Mouse (Mus musculus) left cerebral cortex, postnatal 4 days (tissue): ENCODE data around the gene Cbs. TPM values are rescaled to one million over a fixed set of nuclear protein-coding genes. Genes with fewer than 3 reads are reported as not detected.
"Not testable (repeated sequence)": the region's sequence is repeated elsewhere in the genome, so short reads cannot be mapped to it uniquely, and the experiment has no call there.

Experiments used
- DNase-seq: peaks from one replicate; pipeline ENCODE4 v3.0.0-alpha.2; 2022
- intact Hi-C: fragments of 180-260 bp; cut with DNase I; formaldehyde crosslinking; loops from one replicate; pipeline ENCODE4 v1.15.1; 2025
- total RNA-seq, 2 experiments: library from RNA; stranded (reverse); gene quantifications; 2 replicates each; pipeline ENCODE4 v1.2.3; 2021

Gene Cbs
- total RNA-seq, 2 experiments from 2014 or later = 37.3 to 44.2 TPM

DNA sequence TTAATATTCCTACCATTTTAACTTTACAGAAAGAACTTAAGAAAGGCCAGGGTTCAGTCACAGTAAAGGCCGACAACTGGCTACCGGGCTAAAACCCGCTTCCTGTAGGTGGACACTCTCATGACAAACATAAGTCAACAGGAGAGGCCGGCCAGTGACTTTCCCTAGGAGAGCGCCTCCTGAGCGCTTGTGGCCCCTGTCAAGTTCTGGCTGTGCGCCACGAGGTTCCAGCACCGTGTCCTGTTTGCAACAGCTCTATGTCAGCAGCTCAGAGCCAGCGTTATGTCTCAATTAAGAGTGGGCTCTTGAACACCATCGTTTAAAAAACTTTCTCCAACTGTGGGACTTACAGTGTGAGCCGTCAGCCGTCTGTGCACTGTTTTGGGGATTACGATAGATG is 15.1 kb upstream of the Cbs start:
- intact Hi-C loops = loop anchor here (10.0 kb wide), 1 partner anchor 127 kb away; the partner anchor contains the start of gene Ndufv3
- no peak for DNase-seq

DNA sequence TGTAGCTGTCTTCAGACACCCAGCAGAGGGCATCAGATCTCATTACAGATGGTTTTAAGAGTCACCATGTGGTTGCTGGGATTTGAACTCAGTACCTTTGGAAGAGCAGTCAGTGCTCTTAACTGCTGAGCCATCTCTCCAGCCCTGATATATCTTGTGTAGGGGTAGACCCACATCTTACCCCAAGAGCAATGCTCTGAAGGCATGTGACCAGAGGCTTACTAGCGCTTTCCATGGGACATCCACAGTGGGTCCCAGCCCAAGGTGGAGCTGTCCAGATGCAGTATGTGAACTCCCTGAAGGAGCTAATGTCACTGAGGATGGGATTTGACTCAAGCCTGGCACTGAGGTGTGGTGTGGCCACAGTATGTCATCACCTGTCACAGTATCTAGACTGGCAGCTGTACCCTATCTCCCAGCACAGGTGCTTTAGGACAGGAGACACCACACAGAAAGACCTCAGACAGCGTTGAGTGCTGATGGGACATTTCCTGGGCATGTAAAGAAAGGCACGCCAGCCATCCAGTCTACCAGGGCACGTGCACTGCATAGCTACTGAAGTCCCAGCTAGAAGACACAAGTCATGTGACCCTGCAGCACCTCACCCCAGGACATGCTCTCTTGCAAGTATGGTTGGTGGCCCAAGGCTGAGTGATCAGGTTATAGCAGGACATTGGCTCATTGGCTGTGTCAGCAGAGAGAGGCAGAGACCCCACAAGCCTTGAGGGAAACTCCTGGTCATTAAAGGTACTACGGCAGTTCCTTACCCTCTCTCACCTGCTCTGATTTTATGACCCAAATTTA is 9.4 kb upstream of the Cbs start:
- intact Hi-C loops = no loop called here

DNA sequence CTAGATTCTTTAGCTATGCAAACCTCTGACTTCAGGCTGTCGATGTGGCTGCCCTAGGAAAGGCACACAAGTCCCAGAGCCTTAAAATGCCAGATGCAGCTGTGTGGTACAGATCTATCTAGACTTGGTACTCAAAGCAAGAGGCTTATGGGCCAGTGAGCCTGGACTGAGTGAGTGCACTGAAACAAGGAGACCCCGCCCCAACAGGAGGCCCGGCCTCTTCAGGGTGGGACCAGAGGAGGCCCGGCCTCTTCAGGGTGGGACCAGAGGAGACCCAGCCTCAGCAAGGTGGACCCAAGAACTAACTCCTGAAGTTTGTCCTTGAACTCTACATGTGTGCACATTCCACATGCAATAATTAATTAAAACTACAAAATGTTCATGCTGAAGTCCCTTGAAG is 5.9 kb upstream of the Cbs start:
- no peak for DNase-seq
- intact Hi-C loops = no loop called here

More for the DNA sequence above, 9.4 kb upstream of the Cbs start:
- DNase-seq = no peak

DNA sequence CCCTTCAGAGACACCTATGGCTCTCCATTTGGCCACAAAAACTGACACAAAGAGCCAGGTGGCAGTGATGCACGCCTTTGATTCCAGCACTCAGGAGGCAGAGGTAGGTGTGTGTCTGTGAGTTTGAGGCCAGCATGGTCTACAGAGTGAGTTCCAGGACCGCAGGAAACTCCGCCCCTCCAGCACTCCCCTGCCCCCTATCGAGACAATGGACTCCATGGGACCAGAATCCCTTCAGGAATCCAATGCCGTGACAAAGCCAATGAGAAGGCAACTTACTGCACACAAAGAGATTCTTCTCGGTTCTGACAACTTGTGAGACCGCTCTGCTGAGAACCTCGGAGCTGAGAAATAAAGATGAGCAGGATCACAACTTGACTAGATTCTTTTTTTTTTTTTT is 5.3 kb upstream of the Cbs start:
- intact Hi-C loops = no loop called here
- no peak for DNase-seq

DNA sequence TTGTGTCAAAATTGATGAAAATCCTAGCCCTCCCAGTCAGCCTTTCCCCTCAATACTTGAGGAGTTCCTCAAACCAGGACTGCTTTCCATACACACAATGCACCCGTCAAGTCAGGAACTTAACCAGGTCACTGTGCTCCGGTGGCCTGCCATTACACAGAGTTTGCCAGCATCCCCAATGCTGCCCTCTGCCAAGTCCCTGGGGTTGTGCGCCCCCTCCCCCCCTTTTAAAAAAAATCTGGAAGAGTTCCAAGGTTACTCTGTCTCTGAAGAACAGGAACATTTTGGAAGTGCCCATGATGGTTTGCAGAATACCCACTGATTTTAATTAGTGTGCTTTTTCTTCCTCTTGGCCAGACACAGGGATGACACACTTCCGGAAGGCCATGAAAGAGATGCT is 2.6 kb upstream of the Cbs start:
- intact Hi-C loops = no loop called here
- peak; percentile 34 for DNase-seq

DNA sequence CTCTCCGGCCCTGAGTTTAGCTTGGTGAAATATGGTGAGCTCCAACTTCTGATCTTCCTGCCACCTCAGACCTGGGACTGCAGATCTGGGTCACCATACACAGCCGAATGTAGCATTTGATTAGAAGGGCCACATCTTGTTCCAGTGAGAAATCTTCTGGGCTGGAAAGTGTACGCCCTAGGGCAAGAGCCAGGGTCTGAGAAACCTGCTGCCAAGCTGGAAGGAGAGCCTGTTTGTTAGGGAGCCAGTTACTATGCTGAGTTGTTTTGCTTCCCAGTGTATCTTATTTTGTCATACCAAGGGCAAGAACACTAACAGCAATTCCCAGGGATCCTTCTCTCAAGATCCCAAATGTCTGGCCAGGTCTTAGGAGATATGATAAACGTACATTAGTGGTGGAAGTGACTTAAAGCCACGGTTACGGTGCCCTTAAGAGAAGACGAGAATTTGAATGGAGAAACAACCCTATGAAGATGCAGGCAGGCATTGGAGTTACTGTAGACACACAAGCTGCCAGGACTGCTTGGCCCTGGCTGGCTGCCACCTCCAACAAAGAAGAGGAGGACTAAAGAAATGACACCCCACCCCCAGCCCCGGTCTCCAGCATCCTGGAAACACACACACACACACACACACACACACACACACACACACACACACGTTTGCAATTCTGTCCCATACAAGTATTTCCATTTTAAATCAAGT is 980 bp upstream of the Cbs start:
- DNase-seq = peak; percentile 85
- intact Hi-C loops = no loop called here

DNA sequence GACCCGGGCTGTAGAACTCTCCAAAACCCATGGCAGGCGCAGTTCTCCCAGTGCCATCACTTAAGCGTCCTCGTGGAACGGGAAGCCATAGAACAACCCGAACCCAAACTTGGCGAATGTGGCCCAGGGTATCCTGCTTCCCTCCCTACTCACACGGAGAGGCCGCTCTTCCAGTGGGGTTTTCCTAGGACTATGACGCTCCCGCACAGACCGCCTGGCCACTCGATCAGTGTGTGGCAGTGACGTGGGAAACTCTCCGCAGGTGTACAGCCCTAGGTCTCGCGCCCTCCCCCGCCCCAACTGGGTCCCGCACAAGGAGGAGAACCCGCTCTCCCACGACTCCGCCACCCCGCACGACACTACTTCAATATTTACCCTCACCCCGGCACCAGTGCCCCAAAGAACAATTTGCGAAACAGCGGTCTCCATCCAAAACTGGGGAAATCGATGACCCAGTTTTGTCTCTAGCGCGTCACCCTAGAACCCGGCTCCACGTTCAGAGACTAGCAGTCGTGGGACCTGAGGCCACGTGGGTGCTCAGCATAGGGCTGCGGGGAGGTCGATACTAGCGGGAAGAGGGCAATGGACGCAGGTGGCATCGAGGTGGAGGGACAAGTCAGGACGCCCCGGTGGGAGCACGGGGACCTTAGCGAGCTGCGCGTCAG is 629 bp downstream of the Cbs start:
- intact Hi-C loops = no loop called here
- no peak for DNase-seq

DNA sequence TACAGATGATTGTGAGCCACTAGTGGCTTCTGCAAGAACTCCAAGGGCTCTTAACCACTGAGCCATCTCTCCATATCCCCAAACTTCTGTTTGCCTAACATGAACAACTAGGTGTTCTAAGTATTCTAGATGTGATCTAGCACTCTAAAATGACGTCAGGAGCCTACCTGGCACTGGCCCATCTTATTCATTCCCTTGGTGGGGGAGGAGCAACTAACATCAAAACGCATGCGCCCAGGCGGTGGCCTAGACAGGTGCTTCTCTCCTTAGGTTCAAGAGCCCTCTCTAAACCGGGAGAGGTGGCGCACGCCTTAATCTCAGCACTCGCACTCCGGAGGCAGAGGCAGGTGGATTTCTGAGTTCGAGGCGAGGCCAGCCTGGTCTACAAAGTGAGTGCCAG is 1.3 kb downstream of the Cbs start:
- intact Hi-C loops = no loop called here
- DNase-seq = no peak

DNA sequence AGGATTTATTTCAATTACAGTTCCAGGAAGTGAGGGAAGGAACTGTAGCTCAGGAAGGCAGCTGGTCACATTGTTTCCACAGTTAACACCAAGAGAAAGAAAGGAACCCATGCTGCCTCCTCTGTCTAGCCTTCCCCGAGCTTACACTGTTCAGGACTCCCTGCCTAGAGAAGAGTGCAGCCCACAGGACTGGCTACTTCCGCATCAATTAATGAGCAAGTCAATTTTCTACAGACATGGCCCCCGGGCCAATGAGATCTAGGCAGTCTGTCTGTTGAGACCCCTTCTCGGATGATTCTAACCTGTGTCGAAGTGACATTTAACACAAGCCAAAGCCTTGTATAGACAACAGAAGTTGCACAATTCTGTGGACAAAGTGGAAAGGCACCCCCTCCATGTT is 2.1 kb downstream of the Cbs start:
- DNase-seq = no peak
- intact Hi-C loops = no loop called here

DNA sequence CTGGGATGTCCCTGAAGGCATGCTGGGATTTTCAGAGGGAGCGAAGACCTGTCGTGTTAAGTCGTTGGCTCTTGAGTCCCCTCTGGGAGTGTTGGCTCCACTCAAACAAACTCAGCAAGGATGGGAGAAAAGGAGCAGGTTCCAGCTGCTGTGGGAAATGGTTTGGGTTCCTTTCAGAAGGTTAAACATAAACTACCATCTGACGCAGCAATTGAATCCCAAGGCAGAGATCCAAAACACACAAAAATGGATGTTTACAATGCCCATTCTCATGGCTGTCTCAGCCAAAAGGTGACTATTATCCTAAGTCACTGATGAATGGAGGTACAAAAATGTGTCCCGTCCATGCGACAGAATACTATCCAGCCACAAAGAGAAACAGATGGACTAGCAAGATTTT is 4.0 kb downstream of the Cbs start:
- intact Hi-C loops = no loop called here
- DNase-seq = no peak

DNA sequence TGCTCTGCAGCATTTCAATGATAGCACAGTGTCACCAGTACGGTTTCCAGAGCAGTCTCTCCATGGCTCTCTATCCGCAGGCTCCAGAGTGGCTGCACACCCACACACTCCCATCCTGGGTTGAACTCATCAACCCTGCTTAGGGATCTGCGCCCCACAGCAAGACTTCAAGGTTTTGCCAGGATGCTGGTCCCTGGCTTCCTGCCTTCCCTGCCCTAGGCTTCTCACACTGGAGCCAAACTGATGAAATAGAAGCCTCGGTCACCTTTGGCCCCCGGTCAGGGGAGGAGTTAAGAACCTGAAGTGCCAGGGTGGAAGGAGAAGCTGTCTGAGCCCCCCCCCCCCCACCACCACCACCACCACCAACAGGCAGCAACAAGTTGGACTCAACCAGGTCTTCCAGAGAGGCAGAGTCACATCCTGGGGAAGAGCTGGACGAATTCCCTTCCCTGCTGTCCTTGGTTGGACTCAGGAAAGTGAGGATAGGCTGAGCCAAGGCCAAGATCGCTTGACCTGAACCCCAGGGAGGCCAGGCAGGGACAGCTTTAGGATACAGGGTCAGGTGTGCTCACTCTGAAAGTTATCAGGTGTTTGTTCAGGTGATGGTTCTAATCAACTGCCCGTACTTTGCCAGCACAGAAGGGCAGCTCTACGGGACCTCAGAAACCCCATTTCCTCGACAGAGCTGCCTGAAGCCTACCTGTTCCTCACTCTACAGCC is 5.8 kb downstream of the Cbs start:
- intact Hi-C loops = no loop called here

DNA sequence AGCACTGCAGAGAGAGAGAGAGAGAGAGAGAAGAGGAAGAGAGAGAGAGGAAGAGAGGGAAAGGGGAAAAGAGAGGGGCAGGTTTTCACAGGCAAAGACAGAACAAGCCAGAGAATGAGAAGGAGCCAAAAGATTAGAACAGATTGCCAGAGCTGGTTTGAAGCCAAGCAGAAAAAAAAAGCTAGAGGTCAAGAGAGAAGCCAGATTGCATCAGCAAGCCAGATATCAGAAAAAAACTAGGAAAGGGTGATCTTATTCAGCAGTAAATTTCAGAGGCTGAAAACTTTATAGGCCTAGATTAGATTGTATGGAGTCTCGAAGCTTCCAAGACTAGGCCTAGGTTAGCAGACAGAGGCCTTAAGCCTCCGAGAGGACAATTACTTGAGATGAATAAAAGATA is 9.1 kb downstream of the Cbs start:
- no peak for DNase-seq
- intact Hi-C loops = no loop called here

More for the DNA sequence above, 5.8 kb downstream of the Cbs start:
- no peak for DNase-seq

DNA sequence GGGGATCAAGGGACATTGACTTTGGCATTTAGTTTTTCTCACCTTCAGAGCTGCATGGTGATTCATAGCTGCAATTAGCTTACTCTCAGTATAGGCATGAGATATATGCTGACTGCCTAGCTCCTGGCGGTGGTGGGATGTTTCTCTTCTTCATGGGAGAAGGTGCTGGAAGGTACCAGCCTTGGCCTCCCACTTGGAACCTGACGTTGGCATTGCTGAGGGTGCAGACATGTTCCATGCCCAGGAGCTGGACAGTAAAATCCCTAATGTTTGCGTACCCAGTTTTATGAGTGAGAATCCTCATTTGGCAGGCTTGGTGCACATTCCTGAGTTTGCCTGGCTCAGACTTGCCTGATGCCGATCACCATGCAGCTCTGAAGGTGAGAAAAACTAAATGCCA is 13.9 kb downstream of the Cbs start:
- intact Hi-C loops = no loop called here
- DNase-seq = no peak

DNA sequence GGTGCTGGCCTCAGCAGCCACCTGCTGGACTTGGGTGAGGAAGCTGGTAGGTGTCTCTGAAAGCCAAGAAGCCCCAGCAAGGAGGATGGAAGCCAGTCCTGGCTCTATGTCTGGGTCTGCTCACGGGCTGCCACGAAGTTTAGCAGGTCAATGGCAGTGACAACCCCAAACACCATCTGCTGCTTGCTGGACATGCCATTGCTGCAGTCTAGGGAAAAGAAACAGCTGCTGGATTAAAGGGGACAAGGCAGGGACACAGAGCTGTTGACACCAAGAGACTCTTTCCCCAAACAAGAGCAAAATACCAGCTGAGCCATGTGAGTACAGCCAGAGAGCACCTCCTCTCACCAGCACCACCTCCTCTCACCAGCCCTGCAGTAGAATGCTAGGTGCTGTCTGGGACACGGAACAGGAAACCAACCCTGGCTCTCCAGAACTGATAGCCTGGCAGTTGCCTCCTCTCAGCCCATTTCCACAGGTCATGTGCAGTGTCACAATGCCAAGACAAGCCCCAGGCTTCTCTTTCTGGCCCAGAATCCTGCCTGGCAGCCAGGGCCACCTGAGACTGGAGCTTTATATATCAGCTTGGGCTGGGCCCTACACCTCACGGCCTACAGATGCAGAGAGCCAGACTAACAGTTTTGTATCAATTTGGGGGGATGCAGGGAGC is 23.8 kb downstream of the Cbs start:
- intact Hi-C loops = no loop called here
- no peak for DNase-seq

DNA sequence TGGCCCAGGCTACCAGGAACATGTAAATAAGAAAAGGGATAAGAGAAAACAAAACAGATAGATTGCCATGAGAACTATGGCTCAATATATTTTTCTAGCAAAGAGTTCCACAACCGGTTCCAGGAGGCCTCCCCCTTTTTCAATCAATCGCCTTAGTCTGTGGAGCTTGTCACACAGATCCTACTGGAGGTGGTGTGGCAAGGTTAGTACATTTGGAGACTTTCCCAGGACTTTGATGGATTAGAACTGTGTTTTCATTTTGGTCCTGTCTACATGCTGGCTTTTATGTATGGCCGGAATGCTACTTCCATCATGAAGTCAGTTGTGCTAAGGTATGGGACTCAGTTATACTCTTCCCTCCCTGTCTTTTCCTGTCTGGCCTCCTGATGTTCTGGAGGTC is 27.1 kb downstream of the Cbs start:
- intact Hi-C loops = no loop called here
- no peak for DNase-seq

DNA sequence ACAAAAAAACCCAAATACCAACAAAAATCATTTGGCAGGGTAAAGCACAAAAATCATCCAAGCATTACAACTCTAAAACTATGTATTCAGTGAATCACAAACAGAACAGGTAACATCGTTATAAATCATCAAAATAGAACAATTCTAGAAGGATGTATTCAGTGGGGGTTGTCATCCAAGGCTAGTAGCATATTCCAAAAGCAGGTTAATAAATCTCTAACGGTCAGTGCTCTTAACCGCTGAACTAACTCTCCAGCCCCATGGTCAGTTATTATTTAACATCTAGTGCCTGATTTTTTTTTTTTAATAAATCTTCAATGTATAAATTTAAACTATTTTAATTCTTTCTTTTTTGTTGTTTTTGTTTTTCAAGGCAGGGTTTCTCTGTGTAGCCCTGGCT is 27.9 kb downstream of the Cbs start:
- DNase-seq, intact Hi-C loops: not testable (repeated sequence)

DNA sequence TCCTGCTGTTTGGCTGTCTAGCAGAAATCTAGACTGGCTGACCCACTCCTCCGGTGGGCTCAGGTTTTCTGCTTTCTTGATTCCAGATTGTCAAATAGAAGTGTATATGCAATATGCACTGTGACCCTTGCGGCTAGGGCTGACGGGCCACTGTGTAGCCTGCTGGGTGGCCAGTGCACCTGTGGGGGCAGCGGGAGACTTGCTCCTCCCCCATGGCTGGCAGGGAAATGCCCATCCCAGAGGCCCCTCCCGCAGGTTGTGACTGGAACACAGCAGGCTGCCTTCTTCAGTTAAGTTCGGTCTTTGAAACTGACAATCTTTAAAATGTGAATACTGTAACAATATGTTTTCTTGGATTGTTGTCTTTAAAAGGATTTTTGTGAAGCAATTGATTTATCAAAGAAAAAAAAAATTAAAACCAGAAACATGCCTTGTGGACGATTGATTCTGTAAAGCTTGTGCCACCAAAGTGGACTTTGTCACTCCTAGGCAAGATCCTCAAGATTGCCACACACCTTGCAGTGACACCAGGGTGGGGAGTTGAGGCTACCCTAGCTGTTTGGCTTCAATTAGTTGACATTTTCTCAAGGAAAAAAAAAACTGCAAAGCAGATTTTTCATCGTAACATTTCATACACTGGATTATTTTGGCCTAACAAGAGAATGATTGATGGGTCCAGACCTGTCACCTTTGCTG is 29.6 kb downstream of the Cbs start:
- no peak for DNase-seq
- intact Hi-C loops = no loop called here

DNA sequence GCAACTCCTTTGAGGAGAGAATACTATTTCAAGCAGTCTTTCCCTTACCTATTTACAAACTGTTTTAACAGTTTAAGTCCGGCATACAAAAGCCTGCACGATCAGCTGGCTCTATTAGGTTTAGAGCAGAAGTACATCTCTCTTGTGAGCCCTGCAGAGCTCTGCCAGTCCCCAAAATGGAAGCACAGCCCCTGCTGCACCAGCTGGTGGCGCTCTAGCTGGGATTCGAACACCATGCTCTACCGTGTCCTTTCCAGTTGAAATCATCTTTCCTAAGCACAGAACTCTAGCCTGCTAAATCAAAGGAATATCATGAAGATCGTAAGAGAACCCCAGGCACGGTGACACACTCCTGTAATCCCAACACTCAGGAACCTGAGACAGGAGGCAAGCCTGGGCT is 30.6 kb downstream of the Cbs start:
- intact Hi-C loops = no loop called here

DNA sequence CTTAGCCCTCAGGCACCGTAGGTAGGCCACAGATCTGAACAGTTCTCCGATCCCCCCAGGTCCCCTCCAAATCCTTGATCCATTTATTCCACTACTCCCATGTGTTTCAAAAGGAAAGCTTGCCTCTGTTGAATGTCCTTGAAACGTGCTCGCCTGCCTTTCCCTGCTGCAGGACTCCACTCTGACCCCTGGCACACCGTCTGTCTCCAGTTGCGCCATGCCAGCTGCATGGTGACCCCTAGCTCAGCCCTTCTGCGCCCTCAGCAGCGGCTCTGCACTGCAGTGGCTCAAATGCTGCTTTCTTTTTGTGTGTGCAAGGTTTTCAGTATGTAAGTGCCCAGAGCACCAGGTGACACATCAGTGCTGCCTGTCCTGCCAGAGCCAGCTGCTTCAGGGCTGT is 38.4 kb downstream of the Cbs start:
- intact Hi-C loops = no loop called here
- DNase-seq = no peak

More for the DNA sequence above, 30.6 kb downstream of the Cbs start:
- DNase-seq = no peak

DNA sequence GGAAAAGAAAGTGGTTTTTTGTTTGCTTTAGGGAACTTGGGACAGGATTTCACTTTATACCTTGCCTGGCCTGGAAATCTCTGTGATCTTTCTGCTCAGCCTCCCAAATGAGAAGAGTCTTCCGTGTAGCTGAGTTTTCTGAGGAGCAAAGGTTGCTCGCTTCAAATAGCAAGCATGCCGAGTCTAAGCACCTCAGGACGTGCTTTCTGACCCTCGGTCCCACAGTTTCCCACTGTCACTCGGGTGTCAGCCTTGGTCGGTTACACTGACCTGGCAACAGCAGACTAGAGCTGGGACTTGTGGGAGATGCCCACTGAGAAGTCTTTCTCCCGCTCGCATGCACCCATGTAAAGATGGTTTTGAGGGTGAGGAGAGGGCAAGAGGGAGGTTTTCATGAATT is 39.1 kb downstream of the Cbs start:
- DNase-seq = no peak
- intact Hi-C loops = no loop called here
